27 mouse cellular contexts compared by ENCODE assay signal in the genomic region with DNA sequence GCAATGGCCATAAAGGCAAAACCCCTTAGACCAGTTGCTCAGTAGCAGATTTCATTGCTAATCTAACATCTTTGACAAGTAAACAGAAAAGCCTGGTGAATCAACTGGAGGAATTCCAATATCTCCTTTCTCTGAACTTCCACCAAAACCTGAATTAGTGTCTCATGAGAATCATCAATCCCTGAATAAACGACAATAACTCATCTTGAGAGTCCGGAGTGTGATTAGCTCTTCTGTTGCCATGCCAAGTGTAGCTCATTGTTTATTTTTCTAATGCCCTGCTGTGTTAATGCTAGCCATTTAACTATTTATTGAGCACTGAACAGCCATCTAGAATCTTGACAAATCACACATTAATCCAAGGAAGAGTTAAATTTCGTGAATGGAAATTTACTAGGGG. TPM values are rescaled to one million over a fixed set of nuclear protein-coding genes. Genes with fewer than 3 reads are reported as not detected.
DNase-seq lines count a peak whose midpoint lies in the region; ATAC-seq and TF ChIP-seq lines count a peak whose summit lies in the region.
"Had no signal": no experiment of that assay in that cellular context is flagged by ENCODE, and none has a peak within 500 bp of the region (broad histone marks: within the 10 kb centered on the region; RNA-seq: fewer than 3 reads in every experiment).

No protein-coding gene starts in this region.

- no peak for TF ChIP-seq CTCF in kidney, postnatal 0 days (IDR thresholded peaks at IDR 0.05; ENCODE audit: low read depth)

- H3K9ac ChIP-seq in kidney, postnatal 0 days (ENCODE audit: low read depth, low read length): no peak overlapping the region
- H3K9ac ChIP-seq in kidney, embryonic 15.5 days: no peak overlapping the region
- H3K9ac ChIP-seq: embryonic facial prominence, embryonic 13.5 days; forebrain, embryonic 12.5 days; forebrain, embryonic 15.5 days; hindbrain, embryonic 12.5 days; hindbrain, embryonic 15.5 days had no signal

- no peaks in the 10 kb centered on the region for H3K4me1 ChIP-seq in kidney, postnatal 0 days (replicated peaks; ENCODE audit: insufficient read depth, low read length)
- H3K4me1 ChIP-seq in kidney, embryonic 15.5 days: no peaks in the 10 kb centered on the region
- H3K4me1 ChIP-seq: embryonic facial prominence, embryonic 10.5 days; embryonic facial prominence, embryonic 13.5 days; forebrain, embryonic 12.5 days; forebrain, embryonic 15.5 days; hindbrain, embryonic 12.5 days; hindbrain, embryonic 15.5 days had no signal

- H3K27ac ChIP-seq in kidney, postnatal 0 days: no peak overlapping the region
- H3K27ac ChIP-seq in kidney, embryonic 15.5 days: no peak overlapping the region
- H3K27ac ChIP-seq: embryonic facial prominence, embryonic 10.5 days; embryonic facial prominence, embryonic 13.5 days; forebrain, embryonic 12.5 days; forebrain, embryonic 15.5 days; hindbrain, embryonic 12.5 days; hindbrain, embryonic 15.5 days had no signal

- no peaks in the 10 kb centered on the region for H3K36me3 ChIP-seq in kidney, postnatal 0 days (ENCODE audit: insufficient read depth, low read length)
- no peaks in the 10 kb centered on the region for H3K36me3 ChIP-seq in kidney, embryonic 15.5 days
- H3K36me3 ChIP-seq: embryonic facial prominence, embryonic 10.5 days; embryonic facial prominence, embryonic 13.5 days; forebrain, embryonic 12.5 days; forebrain, embryonic 15.5 days; G1E; hindbrain, embryonic 12.5 days; hindbrain, embryonic 15.5 days had no signal

- H3K4me2 ChIP-seq in kidney, postnatal 0 days (ENCODE audit: low read length): no peak overlapping the region
- H3K4me2 ChIP-seq in kidney, embryonic 15.5 days: no peak overlapping the region
- H3K4me2 ChIP-seq: embryonic facial prominence, embryonic 13.5 days; forebrain, embryonic 12.5 days; forebrain, embryonic 15.5 days; heart, embryonic 11.5 days; hindbrain, embryonic 12.5 days; hindbrain, embryonic 15.5 days had no signal

- H3K4me3 ChIP-seq in kidney, postnatal 0 days (replicated peaks; ENCODE audit: low read depth, low read length): no peak overlapping the region
- no peak overlapping the region for H3K4me3 ChIP-seq in kidney, embryonic 15.5 days (replicated peaks)
- H3K4me3 ChIP-seq: embryonic facial prominence, embryonic 10.5 days; embryonic facial prominence, embryonic 13.5 days; erythroblast, embryonic 14.5 days; forebrain, embryonic 12.5 days; forebrain, embryonic 15.5 days; hindbrain, embryonic 12.5 days; hindbrain, embryonic 15.5 days had no signal

- ATAC-seq in kidney, postnatal 0 days (replicated peaks; ENCODE audit: low FRiP score, low read depth): no peak
- ATAC-seq in kidney, embryonic 15.5 days (replicated peaks; ENCODE audit: low FRiP score): no peak
- ATAC-seq: forebrain, embryonic 15.5 days; Patski had no signal

- H3K27me3 ChIP-seq in kidney, postnatal 0 days (ENCODE audit: insufficient read depth, low read length): no peaks in the 10 kb centered on the region
- no peaks in the 10 kb centered on the region for H3K27me3 ChIP-seq in kidney, embryonic 15.5 days
- H3K27me3 ChIP-seq: CH12.LX; embryonic facial prominence, embryonic 13.5 days; forebrain, embryonic 12.5 days; forebrain, embryonic 15.5 days; hindbrain, embryonic 12.5 days; hindbrain, embryonic 15.5 days; Patski had no signal

- WGBS in kidney, postnatal 0 days: 29% methylated on average over 3 of the region's 3 CpGs
- 27% methylated on average over 3 of the region's 3 CpGs for WGBS in kidney, embryonic 15.5 days

- DNase-seq in embryo, embryonic 10 days (ENCODE audit: low spot score): peak; percentile 20
- DNase-seq in embryo, embryonic 11 days: no peak
- DNase-seq in kidney, postnatal 0 days (ENCODE audit: low spot score): peak; percentile 10
- DNase-seq in lung, postnatal 36 days: peak; percentile 2
- DNase-seq in lung, postnatal 25 days (ENCODE audit: low spot score): no peak
- peak; percentile 36 for DNase-seq in skeletal muscle tissue, adult 2 months (ENCODE audit: low read depth, low spot score)
- no peak for DNase-seq in natural killer cell, adult 2 months (ENCODE audit: low spot score in 2 of 2)
- DNase-seq: adrenal gland, postnatal 10 days; adrenal gland, postnatal 36 days; cerebellum, adult 11 months; cerebellum, adult 2 months; cerebellum, adult 9-11 months; cerebellum, postnatal 25 days; gastrocnemius, postnatal 10 days; heart, adult 11 months had no signal

- H3K9me3 ChIP-seq in kidney, postnatal 0 days (replicated peaks; ENCODE audit: low read length): no peaks in the 10 kb centered on the region
- no peaks in the 10 kb centered on the region for H3K9me3 ChIP-seq in kidney, embryonic 15.5 days (replicated peaks)
- H3K9me3 ChIP-seq: embryonic facial prominence, embryonic 10.5 days; embryonic facial prominence, embryonic 13.5 days; forebrain, embryonic 12.5 days; forebrain, embryonic 15.5 days; G1E; hindbrain, embryonic 12.5 days; hindbrain, embryonic 15.5 days had no signal

RNA-seq across cellular contexts. Expression of gene Meox2, which starts 35.7 kb away (rescaled TPM):
- polyA plus RNA-seq in kidney, postnatal 0 days (2015; fragmentation: Nextera tagmentation; extraction: Ambion mirVana): 3.8 and 4.8 TPM in 2 replicates
- polyA plus RNA-seq in kidney, embryonic 15.5 days (2015; fragmentation: Nextera tagmentation; extraction: Ambion mirVana): 12.9 and 13.3 TPM in 2 replicates
- polyA plus RNA-seq: cerebellum, adult 2 months; erythroblast, embryonic 14.5 days; G1E; Patski had no signal

Comparison
In these comparisons a context has a peak if more than half of its experiments do, and no peak if none do; other contexts are left out.
1. DNase-seq: peak in embryo, embryonic 10 days (single experiment), kidney, postnatal 0 days (single experiment), lung, postnatal 36 days (single experiment) and skeletal muscle tissue, adult 2 months (single experiment); none in embryo, embryonic 11 days (single experiment), lung, postnatal 25 days (single experiment) and natural killer cell, adult 2 months (0 of 2).